ENCODE assay signal across 15 mouse cellular contexts in genomic region chr19:15669996-15670395, GRCm38 (mm10).
DNase-seq lines count a peak whose midpoint lies in the region; ATAC-seq and TF ChIP-seq lines count a peak whose summit lies in the region.
"Had no signal": no experiment of that assay in that cellular context is flagged by ENCODE, and none has a peak within 500 bp of the region (broad histone marks: within the 10 kb centered on the region; RNA-seq: fewer than 3 reads in every experiment).

No protein-coding gene starts in this region.

- no peaks in the 10 kb centered on the region for H3K27me3 ChIP-seq in kidney, adult 2 months (replicated peaks; ENCODE audit: control insufficient read depth, insufficient read depth, low read length)
- no peaks in the 10 kb centered on the region for H3K27me3 ChIP-seq in midbrain, embryonic 11.5 days (ENCODE audit: control insufficient read depth, insufficient read depth, low read length)
- H3K27me3 ChIP-seq in midbrain, embryonic 16.5 days (ENCODE audit: control insufficient read depth, insufficient read depth, low read depth, low read length), result no peaks in the 10 kb centered on the region
- H3K27me3 ChIP-seq: embryonic facial prominence, embryonic 12.5 days; midbrain, embryonic 12.5 days; neural tube, embryonic 15.5 days had no signal

- peaks cover 4% of the 10 kb centered on the region for H3K4me1 ChIP-seq in kidney, adult 2 months (ENCODE audit: control insufficient read depth, insufficient read depth, low read length)
- peaks cover 10% of the 10 kb centered on the region for H3K4me1 ChIP-seq in midbrain, embryonic 11.5 days (ENCODE audit: control insufficient read depth, insufficient read depth, low read length)
- peaks cover 25% of the 10 kb centered on the region for H3K4me1 ChIP-seq in midbrain, embryonic 16.5 days (ENCODE audit: control insufficient read depth, insufficient read depth, low read length)

- no peak overlapping the region for H3K4me2 ChIP-seq in midbrain, embryonic 11.5 days
- H3K4me2 ChIP-seq in midbrain, embryonic 16.5 days (ENCODE audit: low read length), result no peak overlapping the region
- H3K4me2 ChIP-seq: embryonic facial prominence, embryonic 12.5 days; forebrain, embryonic 12.5 days; hindbrain, embryonic 13.5 days; midbrain, embryonic 12.5 days; neural tube, embryonic 15.5 days had no signal

- peak; percentile 60 for DNase-seq in adrenal gland, adult 2 months
- no peak for DNase-seq in adrenal gland, postnatal 4 days (ENCODE audit: low spot score in 2 of 2)
- DNase-seq in kidney, adult 2 months, result peak; percentile 70
- no peak for DNase-seq in kidney, postnatal 4 days
- peak; percentile 60 for DNase-seq in midbrain, embryonic 11.5 days (ENCODE audit: low spot score, missing footprints)
- peak; percentile 46 to 55 for DNase-seq in kidney, postnatal 25 days
- DNase-seq in frontal cortex, postnatal 36 days (ENCODE audit: low spot score in 2 of 2), result no peak
- DNase-seq: gastrocnemius, postnatal 10 days had no signal

- no peak for TF ChIP-seq POLR2A in kidney, adult 2 months (IDR thresholded peaks at IDR 0.05; ENCODE audit: low read depth, low read length)

- no peaks in the 10 kb centered on the region for H3K36me3 ChIP-seq in kidney, adult 2 months (ENCODE audit: control insufficient read depth, insufficient read depth, low read length)
- H3K36me3 ChIP-seq in midbrain, embryonic 11.5 days (ENCODE audit: control insufficient read depth, insufficient read depth, low read length), result no peaks in the 10 kb centered on the region
- no peaks in the 10 kb centered on the region for H3K36me3 ChIP-seq in midbrain, embryonic 16.5 days (ENCODE audit: control insufficient read depth, insufficient read depth, low read length)
- H3K36me3 ChIP-seq: embryonic facial prominence, embryonic 12.5 days; forebrain, embryonic 12.5 days; hindbrain, embryonic 13.5 days; midbrain, embryonic 12.5 days; neural tube, embryonic 15.5 days had no signal

- ATAC-seq in midbrain, embryonic 11.5 days (ENCODE audit: low FRiP score), result no peak
- ATAC-seq in midbrain, embryonic 16.5 days, result no peak

- 58% methylated on average over 6 of the region's 6 CpGs for WGBS in kidney, adult 2 months
- 83% methylated on average over 6 of the region's 6 CpGs for WGBS in midbrain, embryonic 11.5 days
- 58% methylated on average over 6 of the region's 6 CpGs for whole genome bisulfite sequencing in midbrain, embryonic 16.5 days

- no peak overlapping the region for H3K4me3 ChIP-seq in kidney, adult 2 months (ENCODE audit: insufficient read depth, low read depth, low read length)
- no peak overlapping the region for H3K4me3 ChIP-seq in midbrain, embryonic 11.5 days (ENCODE audit: low read depth, low read length)
- H3K4me3 ChIP-seq in midbrain, embryonic 16.5 days (ENCODE audit: low read depth, low read length), result no peak overlapping the region
- H3K4me3 ChIP-seq: embryonic facial prominence, embryonic 12.5 days; forebrain, embryonic 12.5 days; hindbrain, embryonic 13.5 days; midbrain, embryonic 12.5 days; neural tube, embryonic 15.5 days had no signal

- H3K9ac ChIP-seq in midbrain, embryonic 11.5 days (ENCODE audit: low read length), result no peak overlapping the region
- H3K9ac ChIP-seq in midbrain, embryonic 16.5 days (ENCODE audit: low read depth, low read length), result no peak overlapping the region
- H3K9ac ChIP-seq: embryonic facial prominence, embryonic 12.5 days; forebrain, embryonic 12.5 days; hindbrain, embryonic 13.5 days; liver, embryonic 14.5 days; midbrain, embryonic 12.5 days; neural tube, embryonic 15.5 days had no signal

- no peak for TF ChIP-seq CTCF in kidney, adult 2 months (conservative IDR thresholded peaks at IDR 0.05; ENCODE audit: insufficient read depth, insufficient read length, low read depth, low read length)

- H3K9me3 ChIP-seq in midbrain, embryonic 11.5 days (ENCODE audit: control insufficient read depth, low read length), result no peaks in the 10 kb centered on the region
- H3K9me3 ChIP-seq in midbrain, embryonic 16.5 days (replicated peaks; ENCODE audit: control insufficient read depth, low read length, poor library complexity, severe bottlenecking), result no peaks in the 10 kb centered on the region
- H3K9me3 ChIP-seq: embryonic facial prominence, embryonic 12.5 days; forebrain, embryonic 12.5 days; hindbrain, embryonic 13.5 days; midbrain, embryonic 12.5 days; neural tube, embryonic 15.5 days had no signal

- H3K27ac ChIP-seq in kidney, adult 2 months (ENCODE audit: insufficient read depth, low read depth, low read length), result no peak overlapping the region
- no peak overlapping the region for H3K27ac ChIP-seq in midbrain, embryonic 11.5 days (ENCODE audit: low read depth, low read length)
- H3K27ac ChIP-seq in midbrain, embryonic 16.5 days (ENCODE audit: low read length), result no peak overlapping the region
- H3K27ac ChIP-seq: embryonic facial prominence, embryonic 12.5 days; hindbrain, embryonic 13.5 days; liver, embryonic 14.5 days had no signal

Comparison
In these comparisons a context has a peak if more than half of its experiments do, and no peak if none do; other contexts are left out.
1. DNase-seq: peak in adrenal gland, adult 2 months (single experiment), kidney, adult 2 months (single experiment), midbrain, embryonic 11.5 days (single experiment) and kidney, postnatal 25 days (2 of 2); none in adrenal gland, postnatal 4 days (0 of 2), kidney, postnatal 4 days (0 of 2) and frontal cortex, postnatal 36 days (0 of 2).